Mouse (Mus musculus) lung, postnatal 36 days (tissue): Measurements from ENCODE around the gene Elfn1.

Experiments
- DNase-seq: peaks from one replicate; pipeline ENCODE4 v3.0.0; 2022; ENCODE audit warnings: mixed read lengths

Elfn1 gene

GRCm38 (mm10) chr5:139911506-139911905 lies 3.8 kb downstream of the Elfn1 start:
- DNase-seq, result no peak

- DNase-seq, result no peak
Observed at GRCm38 (mm10) chr5:139912121-139912771, 4.5 kb downstream of the Elfn1 start.

- DNase-seq, result no peak
Observed at GRCm38 (mm10) chr5:139921666-139922065, 13.9 kb downstream of the Elfn1 start.

- DNase-seq, result no peak
Observed at GRCm38 (mm10) chr5:139923867-139924266, 16.1 kb downstream of the Elfn1 start.

- no peak for DNase-seq
Observed at GRCm38 (mm10) chr5:139930102-139930501, 22.4 kb downstream of the Elfn1 start.

GRCm38 (mm10) chr5:139930927-139931351 lies 23.2 kb downstream of the Elfn1 start:
- DNase-seq, result peak; percentile 22

GRCm38 (mm10) chr5:139931947-139932540 lies 24.3 kb downstream of the Elfn1 start:
- DNase-seq, result no peak

- peak; percentile 60 for DNase-seq
Observed at GRCm38 (mm10) chr5:139932595-139933271, 25.0 kb downstream of the Elfn1 start.

GRCm38 (mm10) chr5:139933476-139933875 lies 25.7 kb downstream of the Elfn1 start:
- DNase-seq, result peak; percentile 83

GRCm38 (mm10) chr5:139936431-139936830 lies 28.7 kb downstream of the Elfn1 start:
- DNase-seq, result peak; percentile 38

GRCm38 (mm10) chr5:139944697-139945096 lies 37.0 kb downstream of the Elfn1 start:
- no peak for DNase-seq

- DNase-seq, result no peak
Observed at GRCm38 (mm10) chr5:139945715-139946364, 38.1 kb downstream of the Elfn1 start.

- peak; percentile 49 for DNase-seq
Observed at GRCm38 (mm10) chr5:139947446-139947845, 39.7 kb downstream of the Elfn1 start.

GRCm38 (mm10) chr5:139948552-139948951 lies 40.8 kb downstream of the Elfn1 start:
- DNase-seq, result no peak

GRCm38 (mm10) chr5:139949363-139949762 lies 41.6 kb downstream of the Elfn1 start:
- no peak for DNase-seq

GRCm38 (mm10) chr5:139949975-139950578 lies 42.3 kb downstream of the Elfn1 start:
- DNase-seq, result no peak

- DNase-seq, result peak; percentile 55
Observed at GRCm38 (mm10) chr5:139956859-139957258, 49.1 kb downstream of the Elfn1 start.

- DNase-seq, result no peak
Observed at GRCm38 (mm10) chr5:139959741-139960140, 52.0 kb downstream of the Elfn1 start.

GRCm38 (mm10) chr5:139964391-139964790 lies 56.6 kb downstream of the Elfn1 start:
- no peak for DNase-seq

- DNase-seq, result no peak
Observed at GRCm38 (mm10) chr5:139965596-139965995, 57.9 kb downstream of the Elfn1 start.

GRCm38 (mm10) chr5:139969151-139969948 lies 61.6 kb downstream of the Elfn1 start:
- no peak for DNase-seq

- peak; percentile 23 for DNase-seq
Observed at GRCm38 (mm10) chr5:139970186-139970631, 62.5 kb downstream of the Elfn1 start.
